Mouse (Mus musculus): ENCODE results near the gene Kiss1. TPM values are rescaled to one million over a fixed set of nuclear protein-coding genes. Genes with fewer than 3 reads are reported as not detected.

The Kiss1 gene
- total RNA-seq (2023), result not detected

GRCm38 (mm10) chr1:133321267-133321925, at the start of gene Kiss1:
Kiss1 (plus strand) TSS chr1:133321875.

DNA sequence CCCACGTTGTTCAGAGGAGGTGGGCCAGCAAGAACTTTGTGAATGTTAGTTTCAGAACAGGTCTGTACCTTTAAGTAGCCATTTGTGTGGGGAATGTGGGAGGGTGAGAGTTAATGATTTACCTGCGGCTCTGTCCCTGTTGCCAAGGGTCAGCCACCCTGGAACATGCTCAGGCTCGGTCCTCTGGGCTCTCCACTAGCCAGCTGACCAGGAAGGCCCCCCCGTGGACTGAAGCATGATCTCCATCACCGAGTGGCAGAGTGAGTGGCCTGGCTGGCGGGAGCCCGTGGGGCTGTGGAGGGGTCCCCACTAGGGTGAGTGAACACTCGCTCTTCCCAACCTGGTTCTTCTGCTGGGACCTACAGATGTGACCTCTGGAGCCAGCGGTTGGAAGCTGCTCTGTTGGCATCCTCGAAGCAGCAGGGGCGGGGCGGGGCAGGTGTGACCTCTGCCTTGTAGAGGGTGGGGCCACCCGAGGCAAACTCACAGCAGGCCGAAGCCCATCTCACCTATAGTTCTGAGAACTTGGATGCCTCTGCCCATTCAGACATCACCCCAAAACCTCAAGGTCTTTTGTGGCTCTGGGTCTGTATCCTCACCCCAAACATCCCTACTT, 11.9 kb upstream of the Kiss1 start, which contains the start of gene Golt1a:
Gene Golt1a (plus strand): TSS at position 149 of the 616 bp plus-strand sequence.

GRCm38 (mm10) chr1:133350210-133350609, 28.5 kb downstream of the Kiss1 start, which contains the start of gene Ren1:
Ren1 (plus strand) TSS chr1:133350510.

GRCm38 (mm10) chr1:133363276-133364021, 41.8 kb downstream of the Kiss1 start, which contains the start of gene Etnk2:
Etnk2 (plus strand) TSS chr1:133363572.

Other genes starting within 250 kb of the Kiss1 start
- gene Ppp1r15b, start 190.7 kb upstream of the Kiss1 start, total RNA-seq (2023), result 118 TPM
- 3.3 TPM for gene Plekha6, start 157.7 kb upstream of the Kiss1 start, total RNA-seq (2023)
- not detected for gene Golt1a, start 12.1 kb upstream of the Kiss1 start, total RNA-seq (2023)
- not detected for gene Ren1, start 28.6 kb downstream of the Kiss1 start, total RNA-seq (2023)
- gene Etnk2, start 41.7 kb downstream of the Kiss1 start, total RNA-seq (2023), result not detected
- 0.29 TPM for gene Sox13, start 102.5 kb downstream of the Kiss1 start, total RNA-seq (2023)

Data from CD4-positive naive resting alpha-beta T cell, adult 76 days (primary cell).